Mouse (Mus musculus) liver, adult 2 months (tissue): Measurements from ENCODE around the gene Lrfn5. TPM values are rescaled to one million over a fixed set of nuclear protein-coding genes. Genes with fewer than 3 reads are reported as not detected.

Source experiments
- DNase-seq: peaks from one replicate; pipeline ENCODE4 v3.0.0-alpha.2; 2011; ENCODE audit warnings: low read depth, low spot score; ENCODE audit errors: extremely low read depth
- H3K27ac ChIP-seq: fragments of 200-500 bp; replicated peaks from 2 replicates; pipeline ENCODE4 v1.5.1; 2012; ENCODE audit warnings: low read depth, mild to moderate bottlenecking, control low read depth, inconsistent platforms, low read length; ENCODE audit not compliant: insufficient read depth
- H3K27me3 ChIP-seq: fragments of 200-500 bp; 2 replicates; pipeline ENCODE4 v1.6.1; 2012; ENCODE audit warnings: mild to moderate bottlenecking, moderate library complexity, low read length, inconsistent platforms; ENCODE audit not compliant: control insufficient read depth, insufficient read depth
- H3K36me3 ChIP-seq: fragments of 200-500 bp; 2 replicates; pipeline ENCODE4 v1.6.1; 2012; ENCODE audit warnings: low read length, inconsistent platforms; ENCODE audit not compliant: control insufficient read depth, insufficient read depth
- H3K4me1 ChIP-seq: fragments of 200-500 bp; 2 replicates; pipeline ENCODE4 v1.6.1; 2011; ENCODE audit warnings: low read length; ENCODE audit not compliant: control insufficient read depth, insufficient read depth
- H3K4me3 ChIP-seq: fragments of 200-500 bp; 2 replicates; pipeline ENCODE4 v1.5.1; 2011; ENCODE audit warnings: low read depth, mild to moderate bottlenecking, control low read depth, low read length, moderate library complexity; ENCODE audit not compliant: insufficient read depth
- H3K79me2 ChIP-seq: fragments of 200-500 bp; 2 replicates; pipeline ENCODE4 v1.6.1; 2012; ENCODE audit warnings: inconsistent platforms, mild to moderate bottlenecking, low read length, moderate library complexity; ENCODE audit not compliant: control insufficient read depth, insufficient read depth
- H3K9ac ChIP-seq: fragments of 200-500 bp; 2 replicates; pipeline ENCODE4 v1.6.1; 2012; ENCODE audit warnings: low read depth, mild to moderate bottlenecking, control low read depth, inconsistent platforms, low read length
- CTCF ChIP-seq: fragments of 200-500 bp; IDR thresholded peaks from 2 replicates; pipeline ENCODE4 v1.5.1; 2011; ENCODE audit warnings: low read depth, low read length, control low read depth
- POLR2A ChIP-seq: fragments of 200-500 bp; IDR thresholded peaks from 2 replicates; pipeline ENCODE4 v1.6.1; 2011; ENCODE audit warnings: low read length, control low read depth; ENCODE audit not compliant: insufficient read depth; ENCODE audit errors: extremely low read depth
- WGBS: fragments of 180-500 bp; shearing (Covaris S2); methylation state at CpG from one replicate; pipeline ENCODE4 v1.1.7; 2018; 5-methylcytosine and 5-hydroxymethylcytosine counted together
- polyA plus RNA-seq: library from polyadenylated mRNA; depleted of rRNA; stranded (reverse); fragments of >200 nt; gene quantifications from 2 replicates; pipeline ENCODE4 v1.2.3, GENCODE M21; 2012
- total RNA-seq: library from RNA; depleted of rRNA; stranded (reverse); fragments of >200 nt; gene quantifications from 2 replicates; pipeline ENCODE4 v1.2.3, GENCODE M21; 2014

Lrfn5 gene
- total and polyA plus RNA-seq, 2 experiments = not detected

DNA sequence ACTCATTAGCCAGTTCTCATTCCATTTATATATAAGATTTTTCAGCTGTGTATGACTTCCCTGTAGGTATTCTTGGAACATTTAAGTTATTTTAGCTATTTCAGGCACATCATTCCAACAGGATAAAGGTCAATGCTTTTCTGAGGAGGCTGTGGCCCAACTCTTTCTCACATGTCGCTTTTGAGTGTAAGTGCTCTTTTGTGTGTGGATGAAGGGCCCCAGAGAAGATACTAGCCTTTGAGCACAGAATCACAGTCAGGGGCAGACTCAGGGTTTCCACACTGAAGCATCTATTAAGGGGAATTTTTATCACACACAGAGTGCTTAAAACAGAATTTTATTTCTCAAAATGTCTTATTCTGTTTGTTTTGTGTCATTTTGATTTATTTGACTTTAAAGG, 331.2 kb downstream of the Lrfn5 start:
- 93% methylated on average over 1 of the region's 1 CpGs for WGBS
- no peak overlapping the region for H3K9ac ChIP-seq
- H3K27ac ChIP-seq = no peak overlapping the region
- no peak for TF ChIP-seq POLR2A
- TF ChIP-seq CTCF = no peak
- H3K27me3 ChIP-seq = no peaks in the 10 kb centered on the region
- H3K79me2 ChIP-seq = no peaks in the 10 kb centered on the region
- H3K36me3 ChIP-seq = no peaks in the 10 kb centered on the region
- no peak overlapping the region for H3K4me3 ChIP-seq
- no peak for DNase-seq
- no peaks in the 10 kb centered on the region for H3K4me1 ChIP-seq
